Mouse (Mus musculus): ENCODE measurements around the gene Pou2f1. TPM values are rescaled to one million over a fixed set of nuclear protein-coding genes. Genes with fewer than 3 reads are reported as not detected.

The Pou2f1 gene
- total and polyA plus RNA-seq, 3 experiments = 16.0 to 57.1 (median 17.3) TPM

DNA sequence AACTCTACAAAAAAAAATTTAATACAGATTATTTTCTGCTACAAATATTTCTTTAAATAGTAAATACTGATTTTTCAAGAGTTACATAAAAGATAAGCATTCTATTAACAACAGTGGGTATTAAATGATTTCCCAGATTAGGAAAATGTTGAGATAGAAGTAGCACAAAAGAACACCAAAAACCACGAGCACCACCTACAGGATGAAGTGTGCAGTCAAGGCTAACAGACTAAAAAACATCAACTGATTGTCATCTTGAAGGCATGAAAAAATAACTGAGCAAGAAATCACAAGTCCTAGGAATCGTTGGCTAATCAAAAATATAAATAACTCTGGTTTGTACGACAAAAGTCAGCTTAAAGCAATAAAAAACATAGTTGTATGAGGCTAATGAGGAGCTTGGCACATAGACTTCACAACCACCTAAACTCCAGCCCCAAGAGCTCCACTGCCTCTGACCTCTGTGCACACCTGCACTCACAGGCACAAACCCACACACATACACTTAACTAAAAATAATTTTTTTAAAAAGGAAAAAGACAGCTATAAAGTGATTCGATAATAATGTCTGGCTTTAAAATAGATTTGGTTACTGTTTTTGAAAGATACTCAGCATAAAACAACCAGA, 35.3 kb downstream of the Pou2f1 start:
- Histone ChIP-seq H3K36me3 (replicated peaks) (peaks cover 7% of the 10 kb centered on the region), H3K9me3 (replicated peaks) (no peaks in the 10 kb centered on the region), H3K4me3 (ENCODE audit: low read depth, low read length) (no peak overlapping the region), H3K4me1 (ENCODE audit: insufficient read depth, low read depth, low read length) (peaks cover 46% of the 10 kb centered on the region), H3K27me3 (ENCODE audit: insufficient read depth, low read length) (no peaks in the 10 kb centered on the region)
- DNase-seq (ENCODE audit: low spot score) = no peak
- no peak for TF ChIP-seq POLR2AphosphoS5 (IDR thresholded peaks at IDR 0.05; ENCODE audit: insufficient replicate concordance, low read depth, low read length)
- peak; percentile 23; the same call in 1 of the 2 replicates for TF ChIP-seq CTCF (IDR thresholded peaks at IDR 0.05; ENCODE audit: low read depth, low read length)
- ATAC-seq (ENCODE audit: extremely low read depth, insufficient number of reproducible peaks, low FRiP score, poor library complexity, severe bottlenecking) = no peak; the same call in 1 of the 2 replicates

DNA sequence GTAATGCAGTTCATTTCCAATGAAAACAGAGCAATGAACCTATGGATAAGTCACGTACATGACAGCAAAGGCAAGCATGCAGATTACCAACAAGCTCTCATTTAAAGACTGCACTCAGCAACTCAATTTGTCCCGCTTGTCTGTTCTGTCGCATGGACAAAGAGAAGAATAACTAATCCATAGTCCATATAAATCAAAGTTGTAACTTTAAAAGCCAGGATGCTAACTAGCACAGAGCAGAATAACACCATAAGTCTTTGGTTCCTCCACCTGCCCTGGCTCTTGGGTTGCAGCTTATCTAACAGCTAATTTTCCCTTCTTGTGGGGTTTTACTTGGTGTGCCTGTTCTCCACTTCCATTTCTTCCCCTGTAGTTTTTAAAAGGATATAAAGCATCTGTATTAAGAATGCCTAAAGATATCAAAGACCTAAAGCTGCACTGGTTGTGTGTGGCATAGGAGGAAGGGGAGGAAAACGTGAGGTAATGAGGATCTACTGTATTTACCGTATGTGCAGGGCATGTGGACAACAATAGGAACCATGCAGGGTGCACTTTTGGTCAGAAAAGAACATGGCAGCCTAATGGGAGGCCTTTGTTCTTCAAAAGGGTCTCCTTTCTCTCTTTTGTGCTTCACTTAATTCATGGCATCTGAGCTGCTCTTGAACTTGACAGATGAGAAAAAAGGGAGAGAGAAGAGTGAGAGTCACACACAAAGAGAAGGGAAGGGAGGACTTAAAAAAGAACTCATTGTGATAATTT, 36.1 kb downstream of the Pou2f1 start:
- H3K27me3 ChIP-seq (ENCODE audit: insufficient read depth, low read length) = no peaks in the 10 kb centered on the region
- no peak for TF ChIP-seq GATA2 (IDR thresholded peaks at IDR 0.05; ENCODE audit: borderline replicate concordance, low read depth, low read length)
- TF ChIP-seq GATA1 (IDR thresholded peaks at IDR 0.05; ENCODE audit: borderline replicate concordance, low read length) = no peak
- no peak for TF ChIP-seq CTCF (IDR thresholded peaks at IDR 0.05; ENCODE audit: low read depth, low read length)
- no peak for TF ChIP-seq POLR2AphosphoS5 (IDR thresholded peaks at IDR 0.05; ENCODE audit: insufficient replicate concordance, low read depth, low read length)
- no peak for TF ChIP-seq TAL1 (conservative IDR thresholded peaks at IDR 0.05; ENCODE audit: low read depth, low read length)
- DNase-seq (ENCODE audit: low spot score) (no peak), ATAC-seq (ENCODE audit: extremely low read depth, insufficient number of reproducible peaks, low FRiP score, poor library complexity, severe bottlenecking) (no peak)
- no peaks in the 10 kb centered on the region for H3K9me3 ChIP-seq (replicated peaks)
- peaks cover 54% of the 10 kb centered on the region for H3K4me1 ChIP-seq (ENCODE audit: insufficient read depth, low read depth, low read length)
- peaks cover 5% of the 10 kb centered on the region for H3K36me3 ChIP-seq (replicated peaks)
- no peak overlapping the region for H3K4me3 ChIP-seq (ENCODE audit: low read depth, low read length)

- H3K36me3 ChIP-seq (replicated peaks) = peaks cover 10% of the 10 kb centered on the region
- H3K4me1 ChIP-seq (ENCODE audit: insufficient read depth, low read depth, low read length) = peaks cover 47% of the 10 kb centered on the region
- ATAC-seq (ENCODE audit: extremely low read depth, insufficient number of reproducible peaks, low FRiP score, poor library complexity, severe bottlenecking) (peak; percentile 69), DNase-seq (ENCODE audit: low spot score) (no peak)
- H3K9me3 ChIP-seq (replicated peaks) = peaks cover 9% of the 10 kb centered on the region
- H3K4me3 ChIP-seq (ENCODE audit: low read depth, low read length) = no peak overlapping the region; the same call in 1 of the 2 replicates
- no peaks in the 10 kb centered on the region for H3K27me3 ChIP-seq (ENCODE audit: insufficient read depth, low read length)
- TF ChIP-seq GATA2 (IDR thresholded peaks at IDR 0.05; ENCODE audit: borderline replicate concordance, low read depth, low read length) (no peak), TAL1 (conservative IDR thresholded peaks at IDR 0.05; ENCODE audit: low read depth, low read length) (no peak), POLR2AphosphoS5 (IDR thresholded peaks at IDR 0.05; ENCODE audit: insufficient replicate concordance, low read depth, low read length) (no peak), GATA1 (IDR thresholded peaks at IDR 0.05; ENCODE audit: borderline replicate concordance, low read length) (no peak), CTCF (IDR thresholded peaks at IDR 0.05; ENCODE audit: low read depth, low read length) (no peak)
Observed at GRCm38 (mm10) chr1:165961676-165962364, 40.7 kb downstream of the Pou2f1 start.

DNA sequence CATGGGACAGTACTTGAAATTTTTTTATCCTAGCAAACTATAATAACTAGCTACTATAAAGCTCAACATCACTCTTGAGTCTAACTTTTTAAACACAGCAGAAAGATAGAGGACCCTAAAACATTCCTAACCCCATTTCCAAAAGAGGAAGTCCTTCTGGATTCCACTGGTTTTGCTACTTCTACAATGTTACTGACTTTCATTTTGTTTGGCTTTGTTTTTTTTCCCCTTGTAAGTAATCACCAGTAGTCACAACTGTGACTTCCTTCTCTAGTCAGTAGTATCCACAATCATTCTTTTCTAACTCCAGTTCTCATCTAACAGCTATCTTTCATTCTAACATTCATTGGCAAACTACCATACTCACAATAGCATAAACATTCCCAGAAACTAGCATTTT, 44.3 kb downstream of the Pou2f1 start:
- DNase-seq (ENCODE audit: low spot score) (no peak), ATAC-seq (ENCODE audit: extremely low read depth, insufficient number of reproducible peaks, low FRiP score, poor library complexity, severe bottlenecking) (no peak)
- TF ChIP-seq GATA1 (IDR thresholded peaks at IDR 0.05; ENCODE audit: borderline replicate concordance, low read length) (no peak), CTCF (IDR thresholded peaks at IDR 0.05; ENCODE audit: low read depth, low read length) (no peak), GATA2 (IDR thresholded peaks at IDR 0.05; ENCODE audit: borderline replicate concordance, low read depth, low read length) (no peak)
- Histone ChIP-seq H3K4me1 (ENCODE audit: insufficient read depth, low read depth, low read length) (peaks cover 41% of the 10 kb centered on the region), H3K4me3 (ENCODE audit: low read depth, low read length) (no peak overlapping the region), H3K9me3 (replicated peaks) (peaks cover 9% of the 10 kb centered on the region), H3K27me3 (ENCODE audit: insufficient read depth, low read length) (no peaks in the 10 kb centered on the region), H3K36me3 (replicated peaks) (peaks cover 5% of the 10 kb centered on the region)

- no peaks in the 10 kb centered on the region for H3K9me3 ChIP-seq (replicated peaks)
- no peak overlapping the region for H3K4me3 ChIP-seq (ENCODE audit: low read depth, low read length)
- H3K4me1 ChIP-seq (ENCODE audit: insufficient read depth, low read depth, low read length) = peaks cover 5% of the 10 kb centered on the region; the same call in 1 of the 2 replicates
- no peak for DNase-seq (ENCODE audit: low spot score)
- no peak for TF ChIP-seq TAL1 (conservative IDR thresholded peaks at IDR 0.05; ENCODE audit: low read depth, low read length)
- H3K36me3 ChIP-seq (replicated peaks) = peaks cover 3% of the 10 kb centered on the region
- ATAC-seq (ENCODE audit: extremely low read depth, insufficient number of reproducible peaks, low FRiP score, poor library complexity, severe bottlenecking) = no peak
- H3K27me3 ChIP-seq (ENCODE audit: insufficient read depth, low read length) = no peaks in the 10 kb centered on the region
Observed at GRCm38 (mm10) chr1:165948214-165948813, 54.2 kb downstream of the Pou2f1 start.

DNA sequence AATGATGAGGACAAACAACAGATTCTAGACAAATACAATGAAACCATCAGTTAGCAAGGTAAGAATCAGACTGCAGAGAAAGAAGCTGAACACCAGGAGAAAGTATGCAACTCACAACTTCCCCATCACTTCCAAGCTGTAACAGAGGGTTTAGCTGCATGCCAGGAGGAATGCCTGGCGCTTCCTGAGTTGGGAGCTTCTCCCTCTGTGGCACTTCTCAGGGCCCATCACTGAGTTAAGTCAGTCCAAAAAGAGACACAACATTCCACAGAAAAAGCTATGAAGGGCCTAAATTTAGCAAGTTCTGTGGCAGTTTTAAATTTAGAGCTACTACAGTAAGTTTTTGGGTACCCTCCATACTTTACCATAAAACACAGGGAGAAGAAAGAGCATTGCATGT, 59.2 kb downstream of the Pou2f1 start:
- Histone ChIP-seq H3K36me3 (replicated peaks) (peaks cover 4% of the 10 kb centered on the region), H3K9me3 (replicated peaks) (no peaks in the 10 kb centered on the region), H3K27me3 (ENCODE audit: insufficient read depth, low read length) (no peaks in the 10 kb centered on the region), H3K4me1 (ENCODE audit: insufficient read depth, low read depth, low read length) (peaks cover 2% of the 10 kb centered on the region; the same call in 1 of the 2 replicates), H3K4me3 (ENCODE audit: low read depth, low read length) (no peak overlapping the region)
- ATAC-seq (ENCODE audit: extremely low read depth, insufficient number of reproducible peaks, low FRiP score, poor library complexity, severe bottlenecking) (no peak), DNase-seq (ENCODE audit: low spot score) (no peak)
- no peak for TF ChIP-seq GATA1 (IDR thresholded peaks at IDR 0.05; ENCODE audit: borderline replicate concordance, low read length)
- TF ChIP-seq TAL1 (conservative IDR thresholded peaks at IDR 0.05; ENCODE audit: low read depth, low read length) = no peak
- no peak for TF ChIP-seq CTCF (IDR thresholded peaks at IDR 0.05; ENCODE audit: low read depth, low read length)
- no peak for TF ChIP-seq GATA2 (IDR thresholded peaks at IDR 0.05; ENCODE audit: borderline replicate concordance, low read depth, low read length)
- no peak for TF ChIP-seq POLR2AphosphoS5 (IDR thresholded peaks at IDR 0.05; ENCODE audit: insufficient replicate concordance, low read depth, low read length)
